Mouse (Mus musculus): ENCODE data around the gene Tsr1. TPM values are rescaled to one million over a fixed set of nuclear protein-coding genes. Genes with fewer than 3 reads are reported as not detected.

Tsr1 gene
- polyA plus RNA-seq, 1 experiment from 2014 or later: 26.1 TPM

GRCm38 (mm10) chr11:74894619-74895018 is 3.3 kb upstream of the Tsr1 start:
- Histone ChIP-seq H3K9ac (ENCODE audit: low read depth, low read length) (no peak overlapping the region), H3K4me3 (ENCODE audit: low read length) (no peak overlapping the region), H3K36me3 (ENCODE audit: control insufficient read depth, insufficient read depth, low read length) (no peaks in the 10 kb centered on the region), H3K27ac (ENCODE audit: low read depth, low read length) (no peak overlapping the region), H3K27me3 (replicated peaks; ENCODE audit: control insufficient read depth, insufficient read depth, low read length) (no peaks in the 10 kb centered on the region), H3K9me3 (ENCODE audit: control insufficient read depth, low read length) (no peaks in the 10 kb centered on the region), H3K4me2 (ENCODE audit: low read length) (no peak overlapping the region), H3K4me1 (ENCODE audit: control insufficient read depth, insufficient read depth, low read depth, low read length) (peaks cover 21% of the 10 kb centered on the region)
- WGBS: 84% methylated on average over 4 of the region's 4 CpGs
- no peak for ATAC-seq

- ATAC-seq: peak; percentile 50
- H3K27me3 ChIP-seq (replicated peaks; ENCODE audit: control insufficient read depth, insufficient read depth, low read length): no peaks in the 10 kb centered on the region
- peak overlapping the region; percentile 62 for H3K4me3 ChIP-seq (ENCODE audit: low read length)
- peaks cover 23% of the 10 kb centered on the region for H3K4me1 ChIP-seq (ENCODE audit: control insufficient read depth, insufficient read depth, low read depth, low read length)
- H3K36me3 ChIP-seq (ENCODE audit: control insufficient read depth, insufficient read depth, low read length): peaks cover 16% of the 10 kb centered on the region
- no peaks in the 10 kb centered on the region for H3K9me3 ChIP-seq (ENCODE audit: control insufficient read depth, low read length)
- WGBS: under 1% methylated on average over 46 of the region's 55 CpGs
- H3K9ac ChIP-seq (ENCODE audit: low read depth, low read length): peak overlapping the region; percentile 91
- H3K4me2 ChIP-seq (ENCODE audit: low read length): peak overlapping the region; percentile 59
- H3K27ac ChIP-seq (ENCODE audit: low read depth, low read length): peak overlapping the region; percentile 86
Measured at GRCm38 (mm10) chr11:74895980-74896900, 1.6 kb upstream of the Tsr1 start.

GRCm38 (mm10) chr11:74896901-74897677 is 782 bp upstream of the Tsr1 start, which contains the start of gene Sgsm2:
TSS of gene Sgsm2 (minus strand) at chr11:74897060.
- Histone ChIP-seq H3K9ac (ENCODE audit: low read depth, low read length) (peak within 1 kb of the TSS; percentile 91), H3K27me3 (replicated peaks; ENCODE audit: control insufficient read depth, insufficient read depth, low read length) (no peaks in the 10 kb centered on the region), H3K4me2 (ENCODE audit: low read length) (peak within 1 kb of the TSS; percentile 59), H3K9me3 (ENCODE audit: control insufficient read depth, low read length) (no peaks in the 10 kb centered on the region), H3K4me3 (ENCODE audit: low read length) (peak within 1 kb of the TSS; percentile 62), H3K36me3 (ENCODE audit: control insufficient read depth, insufficient read depth, low read length) (peaks cover 25% of the 10 kb centered on the region), H3K27ac (ENCODE audit: low read depth, low read length) (peak within 1 kb of the TSS; percentile 86), H3K4me1 (ENCODE audit: control insufficient read depth, insufficient read depth, low read depth, low read length) (peaks cover 23% of the 10 kb centered on the region)
- ATAC-seq: peak; percentile 83
- under 1% methylated on average over 62 of the region's 74 CpGs for WGBS

GRCm38 (mm10) chr11:74898517-74898827 is 601 bp downstream of the Tsr1 start:
- 0% methylated on average over 7 of the region's 7 CpGs for WGBS
- H3K4me3 ChIP-seq (ENCODE audit: low read length): peak overlapping the region; percentile 62
- no peaks in the 10 kb centered on the region for H3K9me3 ChIP-seq (ENCODE audit: control insufficient read depth, low read length)
- peak overlapping the region; percentile 59 for H3K4me2 ChIP-seq (ENCODE audit: low read length)
- no peak for ATAC-seq
- H3K4me1 ChIP-seq (ENCODE audit: control insufficient read depth, insufficient read depth, low read depth, low read length): peaks cover 23% of the 10 kb centered on the region
- H3K27ac ChIP-seq (ENCODE audit: low read depth, low read length): no peak overlapping the region
- H3K36me3 ChIP-seq (ENCODE audit: control insufficient read depth, insufficient read depth, low read length): peaks cover 35% of the 10 kb centered on the region
- H3K9ac ChIP-seq (ENCODE audit: low read depth, low read length): peak overlapping the region; percentile 91
- no peaks in the 10 kb centered on the region for H3K27me3 ChIP-seq (replicated peaks; ENCODE audit: control insufficient read depth, insufficient read depth, low read length)

GRCm38 (mm10) chr11:74901555-74901954 is 3.7 kb downstream of the Tsr1 start:
- H3K27me3 ChIP-seq (replicated peaks; ENCODE audit: control insufficient read depth, insufficient read depth, low read length): no peaks in the 10 kb centered on the region
- WGBS: 92% methylated on average over 6 of the region's 6 CpGs
- no peak overlapping the region for H3K4me3 ChIP-seq (ENCODE audit: low read length)
- H3K9ac ChIP-seq (ENCODE audit: low read depth, low read length): no peak overlapping the region
- H3K27ac ChIP-seq (ENCODE audit: low read depth, low read length): no peak overlapping the region
- H3K9me3 ChIP-seq (ENCODE audit: control insufficient read depth, low read length): no peaks in the 10 kb centered on the region
- ATAC-seq: no peak
- H3K4me2 ChIP-seq (ENCODE audit: low read length): no peak overlapping the region
- H3K4me1 ChIP-seq (ENCODE audit: control insufficient read depth, insufficient read depth, low read depth, low read length): peaks cover 10% of the 10 kb centered on the region
- peaks cover 62% of the 10 kb centered on the region for H3K36me3 ChIP-seq (ENCODE audit: control insufficient read depth, insufficient read depth, low read length)

- 96% methylated on average over 5 of the region's 5 CpGs for WGBS
- Histone ChIP-seq H3K36me3 (ENCODE audit: control insufficient read depth, insufficient read depth, low read length) (peaks cover 70% of the 10 kb centered on the region), H3K4me1 (ENCODE audit: control insufficient read depth, insufficient read depth, low read depth, low read length) (peaks cover 10% of the 10 kb centered on the region), H3K27me3 (replicated peaks; ENCODE audit: control insufficient read depth, insufficient read depth, low read length) (no peaks in the 10 kb centered on the region), H3K9ac (ENCODE audit: low read depth, low read length) (no peak overlapping the region), H3K9me3 (ENCODE audit: control insufficient read depth, low read length) (no peaks in the 10 kb centered on the region), H3K27ac (ENCODE audit: low read depth, low read length) (no peak overlapping the region), H3K4me3 (ENCODE audit: low read length) (no peak overlapping the region), H3K4me2 (ENCODE audit: low read length) (no peak overlapping the region)
- ATAC-seq: no peak
Measured at GRCm38 (mm10) chr11:74902416-74902815, 4.5 kb downstream of the Tsr1 start.

- no peak overlapping the region for H3K27ac ChIP-seq (ENCODE audit: low read depth, low read length)
- H3K4me2 ChIP-seq (ENCODE audit: low read length): no peak overlapping the region
- WGBS: 96% methylated on average over 6 of the region's 6 CpGs
- H3K36me3 ChIP-seq (ENCODE audit: control insufficient read depth, insufficient read depth, low read length): peaks cover 56% of the 10 kb centered on the region
- H3K27me3 ChIP-seq (replicated peaks; ENCODE audit: control insufficient read depth, insufficient read depth, low read length): no peaks in the 10 kb centered on the region
- ATAC-seq: no peak
- no peaks in the 10 kb centered on the region for H3K9me3 ChIP-seq (ENCODE audit: control insufficient read depth, low read length)
- H3K4me3 ChIP-seq (ENCODE audit: low read length): no peak overlapping the region
- H3K4me1 ChIP-seq (ENCODE audit: control insufficient read depth, insufficient read depth, low read depth, low read length): no peaks in the 10 kb centered on the region
- H3K9ac ChIP-seq (ENCODE audit: low read depth, low read length): no peak overlapping the region
Measured at GRCm38 (mm10) chr11:74907850-74908249, 10.0 kb downstream of the Tsr1 start.

- ATAC-seq: no peak
Measured at GRCm38 (mm10) chr11:74908618-74909399, 10.9 kb downstream of the Tsr1 start.

More at GRCm38 (mm10) chr11:74908618-74909399, 10.9 kb downstream of the Tsr1 start:
- H3K9me3 ChIP-seq (ENCODE audit: control insufficient read depth, low read length): no peaks in the 10 kb centered on the region
- H3K4me2 ChIP-seq (ENCODE audit: low read length): no peak overlapping the region
- no peaks in the 10 kb centered on the region for H3K4me1 ChIP-seq (ENCODE audit: control insufficient read depth, insufficient read depth, low read depth, low read length)
- no peak overlapping the region for H3K4me3 ChIP-seq (ENCODE audit: low read length)
- no peak overlapping the region for H3K9ac ChIP-seq (ENCODE audit: low read depth, low read length)
- peaks cover 48% of the 10 kb centered on the region for H3K36me3 ChIP-seq (ENCODE audit: control insufficient read depth, insufficient read depth, low read length)
- WGBS: 77% methylated on average over 12 of the region's 12 CpGs
- no peak overlapping the region for H3K27ac ChIP-seq (ENCODE audit: low read depth, low read length)
- H3K27me3 ChIP-seq (replicated peaks; ENCODE audit: control insufficient read depth, insufficient read depth, low read length): no peaks in the 10 kb centered on the region
